Mouse (Mus musculus) ES-Bruce4 (cell line): ENCODE results near the gene Tom1l2.

Experiments used
- CTCF ChIP-seq: IDR thresholded peaks from one replicate; pipeline ENCODE4 v1.8.1; 2011; ENCODE audit warnings: low read depth, low read length
- EP300 ChIP-seq: IDR thresholded peaks from 2 replicates; pipeline ENCODE4 v1.6.1; 2011; ENCODE audit warnings: low read depth, low read length; ENCODE audit not compliant: insufficient read depth

GRCm38 (mm10) chr11:60273273-60273805, 79.4 kb downstream of the Tom1l2 start:
- TF ChIP-seq CTCF (no peak), EP300 (no peak)
